Mouse (Mus musculus): ENCODE data around the gene Slc27a1.

Gene Slc27a1

DNA sequence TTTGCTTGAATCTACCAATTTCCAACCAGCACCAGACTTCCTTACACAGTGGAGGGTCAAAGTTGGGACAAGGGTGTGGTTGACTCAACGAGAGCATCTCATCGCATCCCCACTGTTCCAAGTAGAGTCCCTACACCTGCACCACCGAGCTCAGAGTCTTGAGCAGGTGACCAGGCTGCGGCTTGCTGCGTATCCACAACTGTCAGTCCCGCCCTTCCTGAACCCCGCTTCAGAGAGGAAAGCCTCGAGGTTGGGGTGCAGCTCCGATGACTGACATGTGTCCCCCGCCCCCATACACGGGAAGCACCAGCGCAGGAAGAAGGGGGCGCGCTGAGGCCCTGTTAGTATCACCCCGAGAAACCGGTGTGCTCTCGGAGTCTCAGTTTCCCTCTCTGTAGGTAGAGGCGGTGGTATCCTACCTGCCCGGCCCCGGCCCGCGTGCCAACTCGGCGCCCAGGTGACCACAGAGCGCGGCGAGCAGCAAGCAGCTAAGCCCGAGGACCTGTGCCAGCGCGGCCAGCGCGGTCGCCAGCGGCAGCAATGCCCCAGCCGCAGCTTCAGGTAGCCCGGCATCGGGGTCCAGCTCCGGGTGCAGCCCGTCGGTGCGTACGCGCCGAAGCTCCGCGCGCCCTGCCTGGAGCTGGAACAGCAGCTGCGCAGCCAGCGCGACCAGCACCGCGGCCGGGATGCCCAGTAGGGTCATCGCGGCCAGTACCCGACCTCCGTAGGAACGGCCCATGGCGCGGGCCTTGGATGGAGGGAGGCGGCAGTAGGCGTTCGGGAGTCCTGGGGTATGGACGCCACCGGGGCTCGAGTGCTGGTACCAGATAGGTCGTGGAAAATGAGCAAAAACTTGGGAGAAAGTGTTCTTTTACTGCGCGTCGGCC, 10.4 kb upstream of the Slc27a1 start, which contains the start of gene Tmem221:
TSS of gene Tmem221 (minus strand) at position 801 of the 887 bp plus-strand sequence.
- DNase-seq: peak in 1 of 2 experiments; percentile 22

DNA sequence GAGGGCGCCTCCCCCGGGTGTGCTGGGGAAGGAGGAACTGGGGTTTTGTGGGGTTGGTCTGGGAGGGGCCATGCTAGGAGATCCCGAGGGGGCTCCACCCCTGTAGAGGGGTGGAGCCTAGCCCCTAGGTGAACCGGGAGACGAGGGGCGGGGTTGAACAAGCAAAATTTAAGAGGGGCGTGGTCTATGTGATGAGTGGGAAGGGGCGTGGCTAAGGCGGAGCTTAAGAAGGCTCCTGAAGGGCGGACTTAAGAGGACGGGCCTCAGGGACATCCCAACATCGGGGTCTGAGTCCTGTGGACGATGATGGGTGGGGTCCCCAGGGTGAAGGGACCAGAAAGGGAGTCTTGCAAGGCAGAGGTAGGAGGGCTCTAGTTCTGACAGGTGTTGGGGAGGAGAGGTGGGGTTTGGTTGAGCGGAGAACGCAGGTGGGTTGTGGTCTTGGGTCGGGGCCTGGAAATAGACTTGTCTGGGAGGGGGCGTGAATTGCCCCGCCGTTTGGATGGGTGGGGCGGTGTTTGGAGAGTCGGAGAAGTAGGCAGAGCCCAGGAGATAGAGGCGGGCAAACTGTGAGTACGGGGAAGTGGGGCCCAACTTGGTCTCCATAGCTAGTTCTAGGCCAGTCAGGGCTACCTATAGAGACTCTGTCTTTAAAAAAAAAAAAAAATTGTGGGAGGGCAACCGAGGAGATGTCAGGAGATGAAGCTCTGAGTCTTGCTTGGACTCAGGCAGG, 9.6 kb upstream of the Slc27a1 start:
- DNase-seq: peak; percentile 64 to 72

DNA sequence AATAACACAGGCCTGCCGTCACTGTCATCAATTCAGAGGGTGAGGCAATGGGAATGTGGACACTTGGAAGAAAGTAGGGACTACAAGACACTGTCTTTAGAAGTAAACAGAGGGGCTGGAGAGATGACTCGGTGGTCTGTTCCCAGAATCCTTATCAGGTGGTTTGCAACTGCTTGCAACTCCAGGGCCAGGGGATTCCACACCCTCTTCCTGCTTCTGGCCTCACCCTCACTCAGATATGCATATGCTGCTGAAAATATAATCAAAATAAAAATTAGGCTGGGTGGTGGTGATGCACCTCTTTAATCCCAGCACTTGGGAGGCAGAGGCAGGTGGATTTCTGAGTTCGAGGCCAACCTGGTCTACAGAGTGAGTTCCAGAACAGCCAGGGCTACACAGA, 8.6 kb upstream of the Slc27a1 start:
- no peak for DNase-seq

DNA sequence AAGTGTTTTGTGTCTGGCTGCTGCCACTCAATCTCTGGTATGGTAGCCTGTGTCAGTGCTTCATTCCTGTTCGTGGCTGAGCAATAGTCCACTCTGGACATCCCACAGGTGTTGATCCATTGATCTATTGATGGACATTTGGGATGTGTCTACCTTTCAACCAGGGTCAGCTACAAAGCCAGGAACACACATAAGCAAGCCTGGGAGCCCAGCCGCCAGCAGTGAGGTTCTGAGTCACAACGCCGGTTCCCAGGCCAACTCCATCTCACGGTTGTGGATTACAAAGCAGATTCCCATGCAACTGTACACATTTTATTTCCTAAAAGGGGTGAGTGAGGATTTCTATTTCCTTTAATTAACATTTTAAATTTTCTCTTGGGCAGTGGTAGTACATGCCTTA, 7.9 kb upstream of the Slc27a1 start:
- DNase-seq: no peak

DNA sequence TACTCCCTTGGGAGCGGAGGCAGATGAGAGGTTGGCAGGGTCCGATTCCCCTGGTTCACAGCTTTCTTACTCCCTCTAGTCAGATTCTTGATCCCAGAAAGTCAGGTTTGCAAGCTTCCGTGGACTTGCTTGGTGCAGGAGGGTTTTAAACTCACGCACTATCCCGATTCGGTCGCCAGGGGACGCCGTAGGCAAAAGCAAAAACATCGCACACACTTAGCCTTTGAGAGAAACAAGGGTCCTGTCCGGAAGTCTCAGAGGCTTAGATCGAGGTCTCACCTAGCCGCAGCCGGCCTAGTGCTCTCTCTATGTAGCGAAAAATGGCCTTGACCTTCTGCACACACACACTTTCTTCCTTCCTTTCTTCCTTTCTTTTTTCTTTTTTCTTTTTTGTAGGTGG, 7.3 kb upstream of the Slc27a1 start:
- peak; percentile 49 to 69 for DNase-seq

DNA sequence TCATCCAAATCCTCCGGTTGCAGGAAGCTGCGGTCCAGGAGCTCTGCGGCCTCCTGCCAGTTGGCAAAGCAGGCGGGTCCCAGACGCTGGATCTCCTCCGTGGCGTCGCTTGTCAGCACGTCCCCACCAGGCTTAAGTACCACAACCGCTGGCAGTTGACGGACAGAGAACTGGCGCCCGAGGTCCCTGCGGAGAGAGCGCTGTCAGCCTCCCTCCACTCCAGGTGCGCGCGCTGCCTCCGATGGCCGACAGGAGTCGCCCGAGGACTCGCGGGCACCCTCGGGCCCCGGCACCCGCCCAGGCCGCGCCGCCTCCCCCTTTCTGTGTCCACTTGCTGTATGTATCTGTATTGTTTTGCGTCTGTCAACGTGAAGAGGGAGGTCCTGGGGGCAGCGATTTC, 5.9 kb upstream of the Slc27a1 start:
- DNase-seq: peak; percentile 68 to 88

DNA sequence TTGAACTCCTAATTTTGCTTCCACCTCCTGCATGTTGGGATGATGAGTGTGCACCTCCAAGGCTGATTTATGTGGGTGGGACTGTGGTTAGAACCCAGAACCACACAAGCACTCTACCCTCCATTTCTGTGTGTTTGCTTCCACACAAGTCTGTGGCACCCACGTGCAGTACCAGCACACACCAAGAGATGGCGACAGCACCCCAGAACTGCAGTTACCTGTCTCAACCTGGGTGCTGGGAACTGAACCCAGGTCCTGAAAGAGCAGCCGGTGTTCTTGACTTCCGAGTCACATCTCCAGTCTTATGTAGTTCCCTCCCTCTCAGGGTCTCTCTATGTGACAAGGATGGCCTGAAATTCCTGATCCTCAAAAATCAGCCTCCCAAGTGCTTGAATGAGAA, 4.7 kb upstream of the Slc27a1 start:
- DNase-seq: no peak

DNA sequence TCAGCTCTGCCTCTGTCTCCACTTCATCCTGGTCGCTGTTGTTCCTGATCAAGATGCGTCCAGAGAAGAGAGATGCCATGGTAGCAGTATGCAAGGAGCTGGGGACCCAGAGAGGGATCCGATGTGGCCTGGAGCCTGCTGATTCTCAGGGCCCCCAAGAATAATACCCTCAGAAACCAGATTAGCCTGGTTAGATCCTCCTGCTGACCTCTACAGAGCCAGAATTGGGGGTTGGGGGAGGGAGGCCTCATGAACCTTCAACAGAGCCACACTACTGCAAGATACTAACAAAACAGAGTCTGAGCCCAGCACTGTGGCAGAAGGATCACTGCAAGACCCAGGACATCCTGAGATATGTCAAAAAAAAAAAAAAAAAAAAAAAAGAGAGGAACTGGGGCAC, 2.2 kb upstream of the Slc27a1 start, which contains the start of gene Nxnl1:
TSS of gene Nxnl1 (minus strand) at position 101 of the 400 bp plus-strand sequence.
- no peak for DNase-seq

DNA sequence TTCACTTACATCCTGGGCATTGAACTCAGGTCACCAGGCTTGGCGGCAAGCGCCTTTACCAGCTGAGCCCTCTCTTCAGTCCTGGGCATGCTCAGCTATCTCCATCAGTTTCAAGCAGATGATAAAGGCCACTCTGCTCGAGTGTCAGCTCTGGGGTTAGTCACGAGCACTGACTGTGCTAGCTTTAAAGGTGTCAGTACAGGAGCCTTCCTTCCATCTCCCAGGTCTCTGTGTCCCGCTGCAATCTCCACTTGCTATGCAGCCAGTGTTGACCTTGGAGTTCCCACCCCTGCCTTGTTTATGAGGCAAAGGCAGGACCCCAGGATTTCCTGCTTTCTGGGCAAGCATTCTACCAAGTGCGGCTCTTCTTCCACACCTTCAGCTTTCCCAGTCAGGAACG, 1.1 kb upstream of the Slc27a1 start:
- no peak for DNase-seq

DNA sequence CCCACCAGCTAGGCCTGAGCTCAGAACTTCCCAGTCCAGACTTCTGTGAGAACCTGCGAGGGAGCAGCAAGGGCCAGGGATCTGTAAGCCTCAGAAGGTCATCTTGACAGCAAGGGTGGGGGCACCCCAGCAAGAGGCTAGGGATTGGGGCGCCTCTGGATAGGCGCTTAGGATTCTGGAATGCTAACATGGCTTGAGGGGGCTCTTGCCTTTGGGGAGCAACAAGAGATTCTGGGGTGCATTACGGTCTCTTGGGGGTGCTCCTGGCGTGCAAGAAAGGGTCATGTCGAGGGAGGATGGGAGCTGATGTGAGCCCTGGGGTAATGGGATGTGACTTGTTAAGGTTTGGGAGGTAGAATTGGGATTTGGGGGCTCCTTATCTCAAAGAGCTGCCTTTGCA, 259 bp downstream of the Slc27a1 start:
- DNase-seq: no peak

DNA sequence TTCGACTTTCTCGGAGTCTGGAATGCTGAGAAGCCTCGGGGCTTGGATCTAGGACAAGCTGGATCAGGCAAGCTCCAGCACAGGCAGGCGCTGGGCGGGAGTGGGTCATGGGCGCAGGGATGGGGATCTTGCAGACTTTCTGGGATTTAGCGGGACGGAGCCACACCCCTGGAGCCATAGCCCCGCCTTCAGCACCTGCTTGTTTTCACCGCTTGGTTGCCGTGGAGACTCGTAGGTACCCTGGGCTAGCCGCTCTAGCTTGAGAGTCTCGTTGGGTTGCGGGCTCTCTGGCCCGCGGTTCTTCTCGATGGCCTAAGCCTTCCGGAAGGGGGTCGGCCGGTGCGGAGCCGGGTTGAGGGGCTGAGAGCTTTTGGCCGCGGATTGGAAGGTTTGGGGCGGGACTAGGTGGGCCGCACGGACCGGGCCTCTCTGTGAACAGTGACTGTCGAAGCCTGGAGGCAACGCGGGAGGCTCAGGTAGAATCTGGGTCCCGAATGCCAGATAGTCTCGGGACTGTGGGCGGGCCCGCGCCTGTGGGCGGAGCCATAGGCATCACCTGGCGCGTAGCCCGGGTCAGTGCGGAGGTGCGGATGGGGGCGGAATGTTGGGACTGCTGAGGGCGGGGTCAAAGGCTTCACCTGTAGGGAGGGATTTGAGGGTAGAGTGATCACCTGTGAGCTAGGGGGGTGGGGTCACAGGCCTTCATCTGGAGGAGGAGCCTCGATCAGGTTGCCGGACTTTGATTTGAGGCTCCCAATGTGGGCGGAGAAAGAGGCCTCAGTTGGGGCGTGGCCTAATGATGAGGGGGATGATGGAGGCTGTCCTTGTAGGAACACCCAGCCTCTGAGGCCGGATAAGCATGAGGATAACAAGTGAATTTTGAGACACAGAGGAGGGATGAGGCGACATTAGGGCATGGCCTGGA, 946 bp downstream of the Slc27a1 start:
- DNase-seq: peak; percentile 67 to 75

DNA sequence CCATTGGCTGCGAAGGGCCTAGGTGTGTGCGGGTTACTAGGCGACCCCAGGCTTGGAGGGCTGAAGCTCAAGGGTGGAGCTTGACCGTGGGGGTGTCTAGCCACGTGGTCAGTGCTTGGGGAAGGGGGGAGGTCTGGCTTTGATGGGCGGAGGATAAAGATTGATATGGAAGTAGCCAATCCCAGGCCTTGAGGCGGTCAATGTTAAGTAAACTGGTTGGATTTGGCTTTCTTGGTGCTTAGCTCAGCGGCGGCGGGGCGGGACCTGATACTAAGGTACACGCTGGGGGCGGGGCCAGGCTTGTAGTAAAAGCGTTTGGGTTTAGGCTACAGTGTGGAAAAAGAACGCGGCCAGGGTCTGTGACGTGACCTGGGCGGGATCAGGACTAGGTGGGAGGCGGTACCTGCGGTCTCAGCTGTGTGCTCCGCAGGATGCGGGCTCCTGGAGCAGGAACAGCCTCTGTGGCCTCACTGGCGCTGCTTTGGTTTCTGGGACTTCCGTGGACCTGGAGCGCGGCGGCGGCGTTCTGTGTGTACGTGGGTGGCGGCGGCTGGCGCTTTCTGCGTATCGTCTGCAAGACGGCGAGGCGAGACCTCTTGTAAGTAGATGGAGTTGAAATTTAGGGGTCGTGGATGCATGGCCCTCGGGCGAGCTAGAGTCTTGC, 1.7 kb downstream of the Slc27a1 start:
- DNase-seq: peak; percentile 77 to 86

DNA sequence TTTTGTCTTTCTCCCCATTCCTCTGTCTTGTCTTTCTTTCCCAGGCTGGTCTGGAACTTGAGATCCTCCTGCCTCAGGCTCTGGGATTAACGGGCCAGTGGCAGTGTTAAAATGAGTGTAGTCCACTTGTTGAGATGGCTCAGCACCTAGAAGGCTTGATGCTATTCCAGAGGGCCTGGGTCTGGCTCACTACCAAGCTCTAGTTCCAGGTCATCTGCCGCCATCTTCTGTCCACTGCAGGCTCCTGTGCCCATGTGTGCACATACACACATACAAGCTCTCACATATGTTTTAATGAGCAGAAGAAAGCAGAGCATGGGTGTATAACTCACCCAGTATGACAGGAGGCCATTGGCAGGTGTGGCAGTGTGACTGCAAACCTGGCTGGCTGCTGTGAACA, 3.4 kb downstream of the Slc27a1 start:
- DNase-seq: no peak

DNA sequence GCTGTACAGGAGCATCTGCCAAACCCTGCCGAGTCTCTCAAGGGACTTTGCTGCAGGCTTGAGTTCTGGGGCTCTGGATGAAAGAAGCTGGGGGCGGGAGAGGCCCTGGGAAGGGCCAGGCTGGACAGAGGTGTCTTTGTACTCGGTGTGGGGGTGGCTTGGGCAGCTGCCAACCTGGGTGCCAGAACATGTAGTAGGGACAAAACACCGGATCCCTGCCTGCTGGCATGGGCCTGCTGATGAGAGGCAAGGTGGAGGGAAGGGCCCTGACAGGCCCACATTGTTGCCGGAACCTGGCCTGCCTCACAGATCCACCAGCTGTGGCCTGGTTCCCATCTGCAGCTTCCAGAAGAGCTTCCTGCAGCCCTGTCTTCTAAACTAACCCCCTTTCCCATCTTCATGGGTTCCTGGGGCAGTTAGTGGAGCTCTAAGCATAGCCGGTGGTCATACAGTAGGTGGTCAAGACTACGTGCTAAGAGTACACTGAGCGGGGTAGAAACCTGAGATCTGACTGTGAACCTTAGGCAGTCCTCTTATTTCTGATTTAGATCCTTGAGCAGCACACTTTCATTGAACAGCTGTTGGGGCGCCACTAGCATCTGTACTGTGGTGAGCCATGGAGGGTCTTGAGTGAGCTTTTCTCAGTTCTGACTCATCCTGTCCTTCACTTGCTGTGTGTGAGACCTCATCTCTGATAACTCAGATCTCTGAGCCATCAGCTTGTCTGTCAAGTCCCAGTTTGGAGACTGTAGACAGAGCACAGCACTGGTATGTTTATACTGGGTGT, 4.4 kb downstream of the Slc27a1 start:
- no peak for DNase-seq

DNA sequence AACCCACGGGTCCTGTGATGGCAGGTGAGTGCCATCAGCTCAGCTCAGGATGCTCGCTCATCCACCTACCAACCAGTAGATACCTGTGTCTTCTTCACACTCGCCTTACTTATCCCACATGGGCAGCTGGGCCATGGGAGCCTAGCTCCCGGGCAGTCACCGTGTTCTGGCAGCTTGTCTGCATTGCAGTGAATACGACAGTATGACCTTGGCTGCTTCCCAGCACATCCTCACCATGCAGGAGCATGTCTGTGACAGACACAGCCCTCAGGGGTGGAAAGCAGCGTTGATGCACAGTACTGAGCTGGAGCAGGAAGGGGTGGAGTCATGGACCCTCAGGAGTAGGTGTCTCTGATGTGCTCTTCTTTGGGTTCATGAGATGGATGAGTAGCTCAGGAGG, 5.7 kb downstream of the Slc27a1 start:
- no peak for DNase-seq

DNA sequence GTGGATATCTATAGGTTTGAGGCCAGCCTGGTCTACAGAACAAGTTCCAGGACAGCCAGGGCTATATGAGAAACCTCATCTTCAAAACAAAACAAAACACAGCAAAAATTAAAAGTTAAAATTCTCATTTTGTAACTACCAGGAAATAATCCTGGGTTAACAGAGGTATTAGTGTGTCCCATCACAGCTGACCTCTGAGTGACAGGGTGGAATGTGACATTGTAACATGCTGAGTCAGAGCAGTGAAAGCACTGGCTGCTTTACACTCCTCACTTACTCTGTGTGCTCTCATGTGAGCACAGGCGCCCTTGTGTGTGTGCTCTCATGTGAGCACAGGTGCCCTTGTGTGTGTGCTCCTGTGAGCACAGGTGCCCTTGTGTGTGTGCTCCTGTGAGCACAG, 6.3 kb downstream of the Slc27a1 start:
- no peak for DNase-seq

DNA sequence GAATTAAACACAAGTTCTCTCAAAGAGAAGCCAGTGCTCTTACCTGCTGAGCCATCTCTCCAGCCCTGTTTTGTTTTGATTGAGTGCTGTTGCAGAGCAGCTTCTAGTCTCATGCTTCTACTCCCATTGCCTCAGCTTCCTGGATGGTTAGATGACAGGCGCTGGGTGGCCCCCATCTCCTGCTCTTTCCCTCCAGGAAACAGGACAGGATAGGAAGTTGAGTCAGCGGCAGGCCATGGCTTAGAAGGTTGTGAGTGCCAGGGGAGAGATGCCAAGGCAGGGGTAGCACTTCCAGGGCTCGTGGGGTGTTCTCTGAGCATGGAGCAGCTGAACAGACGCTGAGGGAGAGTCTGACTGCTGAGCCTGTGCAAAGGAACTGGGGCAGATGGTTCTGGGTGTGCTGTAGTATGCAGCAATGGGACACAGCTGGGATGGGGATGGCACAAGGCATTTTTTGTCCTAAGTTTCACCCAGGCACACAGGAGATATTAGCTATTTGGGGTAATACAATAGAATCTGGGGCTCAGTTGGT, 9.2 kb downstream of the Slc27a1 start:
- DNase-seq: no peak

DNA sequence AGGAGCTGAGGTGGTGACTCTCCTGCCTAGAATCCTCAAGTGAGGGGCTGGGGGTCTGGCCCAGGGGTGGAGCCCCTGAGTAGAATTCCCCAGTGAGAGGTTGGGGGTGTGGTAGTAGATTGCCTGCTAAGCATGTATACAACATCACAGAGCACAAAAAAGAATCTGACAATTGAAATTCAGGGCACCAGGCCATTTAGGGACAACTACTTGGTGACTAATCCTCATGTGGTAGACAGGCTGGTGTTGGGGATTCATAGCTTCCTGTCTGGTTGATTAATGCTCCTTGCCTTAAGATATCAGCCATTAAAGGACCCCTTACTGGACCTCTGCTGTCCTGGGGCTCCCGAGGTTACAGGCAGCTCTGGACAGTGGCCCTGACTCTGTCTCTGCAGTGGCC, 10.3 kb downstream of the Slc27a1 start:
- DNase-seq: no peak

DNA sequence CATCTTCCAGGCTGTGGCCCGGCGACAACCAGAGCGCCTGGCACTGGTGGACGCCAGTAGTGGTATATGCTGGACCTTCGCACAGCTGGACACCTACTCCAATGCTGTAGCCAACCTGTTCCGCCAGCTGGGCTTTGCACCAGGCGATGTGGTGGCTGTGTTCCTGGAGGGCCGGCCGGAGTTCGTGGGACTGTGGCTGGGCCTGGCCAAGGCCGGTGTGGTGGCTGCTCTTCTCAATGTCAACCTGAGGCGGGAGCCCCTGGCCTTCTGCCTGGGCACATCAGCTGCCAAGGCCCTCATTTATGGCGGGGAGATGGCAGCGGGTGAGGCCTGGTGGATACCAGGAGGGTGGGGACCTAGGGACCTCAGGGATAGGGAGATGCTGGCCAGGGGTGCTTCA, 10.8 kb downstream of the Slc27a1 start:
- no peak for DNase-seq

DNA sequence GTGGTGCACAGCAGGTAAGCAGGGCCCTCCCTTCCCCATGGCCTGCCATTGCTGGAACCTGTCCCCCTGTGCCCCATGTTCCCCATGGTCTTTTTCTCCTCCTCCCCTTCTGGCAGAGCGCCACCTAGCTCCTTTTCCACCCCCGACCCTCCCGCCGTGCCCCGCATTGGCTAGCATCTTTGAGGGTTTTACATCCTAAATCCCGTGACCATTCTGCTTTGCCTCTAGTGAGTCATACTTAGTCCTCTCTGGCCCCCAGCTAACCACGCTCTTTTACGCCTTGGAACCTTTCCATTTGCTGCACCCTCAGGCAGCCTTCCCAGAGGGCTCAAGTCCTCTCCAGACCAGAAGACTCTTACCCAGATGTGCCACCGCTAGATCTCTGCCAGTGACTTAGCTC, 11.5 kb downstream of the Slc27a1 start:
- no peak for DNase-seq

DNA sequence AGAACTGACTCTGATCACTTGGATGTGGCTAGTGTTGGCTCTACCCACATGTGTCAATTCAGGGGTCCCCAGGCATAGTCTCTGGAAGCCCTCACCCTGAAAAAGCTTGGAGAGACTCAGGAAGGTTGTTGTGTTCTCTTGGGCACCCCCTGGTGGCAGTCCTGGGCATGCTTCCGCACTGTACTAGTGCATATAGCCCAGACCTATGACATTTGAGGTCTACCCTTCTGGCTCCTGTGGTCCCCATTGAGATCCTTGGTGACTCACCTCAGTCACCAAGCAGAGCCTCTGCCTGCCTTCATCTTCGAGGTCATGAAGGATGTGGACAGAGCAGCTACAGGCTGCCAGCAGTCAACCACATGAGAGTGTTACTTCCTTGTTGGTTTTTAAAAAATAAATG, 18.2 kb downstream of the Slc27a1 start:
- DNase-seq: no peak

Measured in spleen, adult 18-20 months (tissue).